Mouse (Mus musculus) CH12.LX (cell line): ENCODE data around the gene Zfp626. TPM values are rescaled to one million over a fixed set of nuclear protein-coding genes. Genes with fewer than 3 reads are reported as not detected.

Experiments used
- DNase-seq: peaks from one replicate; pipeline ENCODE4 v3.0.0-alpha.2; 2013; ENCODE audit errors: extremely low read depth
- H3K27ac ChIP-seq: 2 replicates; pipeline ENCODE4 v1.5.1; 2012; ENCODE audit warnings: low read depth, mild to moderate bottlenecking, control low read depth, moderate library complexity; ENCODE audit not compliant: insufficient read depth
- H3K27me3 ChIP-seq: replicated peaks from 2 replicates; pipeline ENCODE3; 2012; ENCODE audit warnings: inconsistent platforms
- H3K36me3 ChIP-seq, 2 experiments: replicated peaks in 1 of 2; 2 replicates each; pipeline versions ENCODE3 to v1.6.1; 2012; ENCODE audit warnings: inconsistent platforms in 1 of 2, low read length in 1 of 2, mild to moderate bottlenecking in 1 of 2, mixed read lengths in 1 of 2, moderate library complexity in 1 of 2; ENCODE audit not compliant: control insufficient read depth in 1 of 2, insufficient read depth in 1 of 2
- H3K4me1 ChIP-seq, 2 experiments: 2 replicates each; pipeline ENCODE4 v1.6.1; 2012; ENCODE audit warnings: inconsistent platforms in 1 of 2, moderate library complexity in 1 of 2; ENCODE audit not compliant: insufficient read depth in 2 of 2, control insufficient read depth in 1 of 2
- H3K4me2 ChIP-seq: 2 replicates; pipeline ENCODE4 v1.6.1; 2012; ENCODE audit warnings: low read depth, mild to moderate bottlenecking, control low read depth; ENCODE audit not compliant: poor library complexity, insufficient read depth, severe bottlenecking
- H3K4me3 ChIP-seq, 3 experiments: fragments of 150-350 bp in 1 of 3; sonication (generic) in 1 of 3; replicated peaks in 1 of 3; 2 replicates each; pipeline versions ENCODE3 to v1.5.1; 2011 to 2012; ENCODE audit warnings: low read depth in 2 of 3, low read length in 2 of 3, mild to moderate bottlenecking in 2 of 3, moderate library complexity in 2 of 3, control low read depth in 1 of 3, improper control_type of control experiment in 1 of 3, inconsistent platforms in 1 of 3, mixed read lengths in 1 of 3; ENCODE audit not compliant: poor library complexity in 1 of 3
- H3K79me2 ChIP-seq: replicated peaks from 2 replicates; pipeline ENCODE4 v1.6.1; 2012; ENCODE audit warnings: mild to moderate bottlenecking, moderate library complexity; ENCODE audit not compliant: control insufficient read depth, poor library complexity, insufficient read depth, severe bottlenecking; ENCODE audit errors: extremely low read depth
- H3K9ac ChIP-seq: 2 replicates; pipeline ENCODE4 v1.6.1; 2012; ENCODE audit warnings: low read depth, mild to moderate bottlenecking, control low read depth, moderate library complexity; ENCODE audit not compliant: insufficient read depth
- H3K9me3 ChIP-seq: replicated peaks from 2 replicates; pipeline ENCODE3; 2012; ENCODE audit warnings: low read length, inconsistent platforms, mixed read lengths
- CHD1 ChIP-seq: IDR thresholded peaks from 2 replicates; pipeline ENCODE4 v1.6.1; 2012; ENCODE audit warnings: low read depth, low read length, improper control_type of control experiment, inconsistent platforms
- CHD2 ChIP-seq: IDR thresholded peaks from 2 replicates; pipeline ENCODE4 v1.6.1; 2011; ENCODE audit warnings: low read length, improper control_type of control experiment
- CTCF ChIP-seq, 2 experiments: IDR thresholded peaks in 1 of 2; conservative IDR thresholded peaks in 1 of 2; 2 replicates each; pipeline ENCODE4 v1.5.1; 2011 to 2012; ENCODE audit warnings: low read depth in 2 of 2, low read length in 2 of 2, improper control_type of control experiment in 1 of 2, inconsistent platforms in 1 of 2, mild to moderate bottlenecking in 1 of 2, moderate library complexity in 1 of 2
- EP300 ChIP-seq: IDR thresholded peaks from 2 replicates; pipeline ENCODE4 v1.6.1; 2011; ENCODE audit warnings: low read length, improper control_type of control experiment
- HCFC1 ChIP-seq: IDR thresholded peaks from 2 replicates; pipeline ENCODE4 v1.6.1; 2012; ENCODE audit warnings: low read depth, mild to moderate bottlenecking, inconsistent platforms, low read length, improper control_type of control experiment
- JUN ChIP-seq: IDR thresholded peaks from 2 replicates; pipeline ENCODE4 v1.6.1; 2011; ENCODE audit warnings: low read depth, mild to moderate bottlenecking, low read length, improper control_type of control experiment, moderate library complexity; ENCODE audit not compliant: insufficient read depth
- KAT2A ChIP-seq: IDR thresholded peaks from 2 replicates; pipeline ENCODE4 v1.6.1; 2012; ENCODE audit warnings: low read length, improper control_type of control experiment, inconsistent platforms; ENCODE audit not compliant: insufficient replicate concordance
- MAFK ChIP-seq: IDR thresholded peaks from 2 replicates; pipeline ENCODE4 v1.6.1; 2011; ENCODE audit warnings: low read length, improper control_type of control experiment; ENCODE audit not compliant: insufficient replicate concordance
- MAZ ChIP-seq: IDR thresholded peaks from 2 replicates; pipeline ENCODE4 v1.6.1; 2012; ENCODE audit warnings: low read depth, mild to moderate bottlenecking, inconsistent platforms, low read length, improper control_type of control experiment, moderate library complexity
- MEF2A ChIP-seq: IDR thresholded peaks from 2 replicates; pipeline ENCODE4 v1.6.1; 2014; ENCODE audit warnings: low read depth, mild to moderate bottlenecking, inconsistent platforms, low read length, improper control_type of control experiment, borderline replicate concordance
- NRF1 ChIP-seq: IDR thresholded peaks from 2 replicates; pipeline ENCODE4 v1.6.1; 2014; ENCODE audit warnings: low read depth, mild to moderate bottlenecking, inconsistent platforms, low read length, improper control_type of control experiment, moderate library complexity
- PAX5 ChIP-seq: IDR thresholded peaks from 2 replicates; pipeline ENCODE4 v1.6.1; 2012; ENCODE audit warnings: low read length, inconsistent platforms, mixed read lengths
- SMC3 ChIP-seq: IDR thresholded peaks from 2 replicates; pipeline ENCODE4 v1.6.1; 2011; ENCODE audit warnings: low read depth, low read length, improper control_type of control experiment
- TBP ChIP-seq: conservative IDR thresholded peaks from 2 replicates; pipeline ENCODE4 v1.6.1; 2011; ENCODE audit warnings: low read depth, low read length, improper control_type of control experiment
- UBTF ChIP-seq: IDR thresholded peaks from 2 replicates; pipeline ENCODE4 v1.6.1; 2012; ENCODE audit warnings: low read depth, mild to moderate bottlenecking, inconsistent platforms, low read length, improper control_type of control experiment, moderate library complexity
- USF1 ChIP-seq: IDR thresholded peaks from 2 replicates; pipeline ENCODE4 v1.6.1; 2014; ENCODE audit warnings: low read depth, mild to moderate bottlenecking, inconsistent platforms, low read length, improper control_type of control experiment
- USF2 ChIP-seq: conservative IDR thresholded peaks from 2 replicates; pipeline ENCODE4 v1.6.1; 2011; ENCODE audit warnings: low read depth, low read length, improper control_type of control experiment
- ZKSCAN1 ChIP-seq: IDR thresholded peaks from 2 replicates; pipeline ENCODE4 v1.6.1; 2012; ENCODE audit warnings: low read depth, inconsistent platforms, low read length, improper control_type of control experiment, borderline replicate concordance
- ZNF384 ChIP-seq: IDR thresholded peaks from 2 replicates; pipeline ENCODE4 v1.6.1; 2012; ENCODE audit warnings: low read depth, low read length, improper control_type of control experiment, inconsistent platforms
- dilution Hi-C: fragments of 300-500 bp; cut with MboI; formaldehyde crosslinking; loops from 2 replicates; pipeline ENCODE4 v1.14.3; 2020; ENCODE audit warnings: low sequenced_read_pairs; ENCODE audit not compliant: extremely low pct_unique_long_range_greater_than_20kb, extremely low pct_ligation_motif_present
- in situ Hi-C: fragments of 300-500 bp; cut with MboI; formaldehyde crosslinking; loops from 3 replicates; pipeline ENCODE4 v1.14.3; 2019; ENCODE audit warnings: low sequenced_read_pairs, low pct_ligation_motif_present, low pct_unique_long_range_greater_than_20kb, mixed read lengths
- polyA plus RNA-seq: library from polyadenylated mRNA; unstranded; fragments of >175 nt; gene quantifications from 2 replicates; pipeline ENCODE4 v1.2.1, GENCODE M21; 2012; ENCODE audit warnings: low read depth; ENCODE audit not compliant: insufficient read length
- total RNA-seq, 2 experiments: library from RNA; depleted of rRNA; stranded (reverse); fragments of 300-350 nt in 1 of 2; fragments of >200 nt in 1 of 2; gene quantifications; 2 replicates each; pipeline ENCODE4 v1.2.3; 2012 to 2014

Zfp626 gene
- total and polyA plus RNA-seq, 3 experiments, result 3.6 to 6.5 (median 3.6) TPM

DNA sequence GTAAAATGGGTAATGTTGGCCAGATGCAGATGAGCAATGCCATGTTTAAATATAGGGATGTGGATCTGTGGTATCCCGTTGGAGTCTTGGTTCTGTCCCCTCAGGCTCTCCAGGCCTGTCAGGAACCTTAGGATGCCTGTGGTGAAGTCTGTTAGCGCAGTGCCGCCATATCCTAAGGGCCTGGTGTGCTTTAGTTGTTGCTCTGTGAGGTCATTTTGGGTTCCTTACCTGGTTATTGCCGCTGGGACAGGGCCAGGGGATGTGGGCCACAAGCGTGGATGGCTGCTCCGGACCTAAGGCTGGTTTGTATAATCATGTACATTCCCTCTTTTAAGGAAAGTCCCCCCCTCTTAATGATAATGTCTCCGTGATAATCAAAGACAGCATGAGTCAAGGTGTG, 32.6 kb downstream of the Zfp626 start:
- in situ Hi-C loops, result loop anchor here (25.0 kb wide), 1 partner anchor 98 kb away; the partner anchor contains the start of gene Zfp974

DNA sequence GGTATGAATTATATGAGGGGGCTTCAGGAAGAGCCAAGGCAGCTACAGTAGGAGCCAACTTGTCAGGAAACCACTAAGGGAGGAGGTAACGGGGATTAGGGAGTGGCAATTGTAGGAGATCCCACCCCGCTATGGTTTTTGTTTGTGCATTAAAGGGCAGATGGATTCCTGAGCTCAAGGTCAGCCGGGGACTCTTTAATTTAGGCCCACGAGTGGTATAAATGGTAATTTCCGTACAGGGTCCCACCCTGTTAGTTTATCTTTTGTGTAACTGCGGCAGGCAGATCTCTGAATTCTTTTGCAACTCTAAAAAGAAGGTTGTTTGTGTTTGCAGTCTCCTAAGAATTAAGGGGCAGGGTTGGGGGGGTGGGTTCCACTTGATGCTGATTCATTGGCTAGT, 33.1 kb downstream of the Zfp626 start:
- Histone ChIP-seq H3K4me3 (no peak overlapping the region), H3K9ac (no peak overlapping the region)
- in situ Hi-C loops, result loop anchor here (25.0 kb wide), 1 partner anchor 97 kb away; the partner anchor contains the start of gene Zfp974

More for the DNA sequence above, 32.6 kb downstream of the Zfp626 start:
- Histone ChIP-seq H3K4me1 (peaks cover 6 to 21% of the 10 kb centered on the region in 2 experiments; a peak in 3 of 4 replicates), H3K79me2 (0 out of 2 replicates have a peak, but pooled peaks cover 3% of the 10 kb centered on the region), H3K4me2 (no peak overlapping the region), H3K9me3 (no peaks in the 10 kb centered on the region), H3K36me3 (peaks cover 4 to 18% of the 10 kb centered on the region in 2 experiments)
- dilution Hi-C loops, result no loop called here
- no peak for TF ChIP-seq SMC3
- TF ChIP-seq, all 38 proteins: peak for 0
- Histone ChIP-seq H3K9ac (no peak overlapping the region), H3K4me3 (no peak overlapping the region), H3K27me3 (no peaks in the 10 kb centered on the region), H3K27ac (no peak overlapping the region)
- DNase-seq, result no peak

GRCm38 (mm10) chr7:27857227-27857626, 50.2 kb downstream of the Zfp626 start, which contains the start of gene Zfp607a:
Gene Zfp607a, plus strand, starts transcription at chr7:27857527.
- no peaks in the 10 kb centered on the region for H3K27me3 ChIP-seq
- TF ChIP-seq MAFK, result no peak
- no peak for TF ChIP-seq USF1
- no peak for TF ChIP-seq CHD2
- no peak for TF ChIP-seq EP300
- TF ChIP-seq NRF1, result no peak
- TF ChIP-seq CHD1, result no peak
- TF ChIP-seq UBTF, result no peak
- no peak for TF ChIP-seq HCFC1
- no peak for TF ChIP-seq JUN
- no peak for TF ChIP-seq ZNF384
- no peak for TF ChIP-seq CTCF (conservative IDR thresholded peaks at IDR 0.05 in 1 of 2, IDR thresholded peaks at IDR 0.05 in 1 of 2; ENCODE audit: low read depth in 2 of 2, low read length in 2 of 2)
- TF ChIP-seq PAX5, result no peak
- TF ChIP-seq KAT2A, result no peak
- no peak for TF ChIP-seq ZKSCAN1
- no peak for TF ChIP-seq MEF2A
- TF ChIP-seq MAZ, result no peak
- no peak for DNase-seq
- peaks cover 9 to 12% of the 10 kb centered on the region in 2 experiments for H3K36me3 ChIP-seq
- H3K4me3 ChIP-seq, result no peak within 1 kb of the TSS
- no peak within 1 kb of the TSS for H3K27ac ChIP-seq
- H3K9me3 ChIP-seq, result peaks cover 2% of the 10 kb centered on the region
- H3K9ac ChIP-seq, result no peak within 1 kb of the TSS
- H3K4me1 ChIP-seq, result peaks cover 4 to 5% of the 10 kb centered on the region in 2 experiments
- H3K79me2 ChIP-seq, result peaks cover 8% of the 10 kb centered on the region
- H3K4me2 ChIP-seq, result no peak within 1 kb of the TSS
- in situ Hi-C loops, result no loop called here
- dilution Hi-C loops, result no loop called here

More for the DNA sequence above, 33.1 kb downstream of the Zfp626 start:
- Histone ChIP-seq H3K9me3 (no peaks in the 10 kb centered on the region), H3K36me3 (peaks cover 9 to 23% of the 10 kb centered on the region in 2 experiments), H3K79me2 (0 out of 2 replicates have a peak, but pooled peaks cover 3% of the 10 kb centered on the region), H3K27ac (no peak overlapping the region), H3K4me2 (no peak overlapping the region), H3K27me3 (no peaks in the 10 kb centered on the region), H3K4me1 (peaks cover 6 to 21% of the 10 kb centered on the region in 2 experiments; a peak in 3 of 4 replicates)
- no peak for DNase-seq
- dilution Hi-C loops, result no loop called here
- TF ChIP-seq PAX5 (no peak), USF2 (no peak), TBP (no peak), CHD1 (no peak)
